Mouse (Mus musculus) midbrain, embryonic 12.5 days (tissue): ENCODE measurements at regions not wholly inside any gene's neighbourhood (a gene's known extent, or its start where the extent isn't known, plus 50 kb on each side); places are given as distances from the start of the nearest gene placed in this dataset.

ENCODE experiments used
- ATAC-seq: fragments of 200-750 bp; cut with Nextera tagmentation; 2 replicates; pipeline ENCODE4 v1.8.0; 2017; ENCODE audit warnings: low read depth, moderate TSS enrichment, moderate library complexity; ENCODE audit not compliant: low FRiP score
- H3K27ac ChIP-seq: fragments of 300-500 bp; sonication (generic); replicated peaks from 2 replicates; pipeline ENCODE4 v1.5.1; 2016; ENCODE audit warnings: mild to moderate bottlenecking
- H3K27me3 ChIP-seq: fragments of 300-500 bp; sonication (generic); 2 replicates; pipeline ENCODE4 v1.6.1; 2016; ENCODE audit warnings: mild to moderate bottlenecking
- H3K36me3 ChIP-seq: fragments of 300-500 bp; sonication (generic); 2 replicates; pipeline ENCODE4 v1.6.1; 2016
- H3K4me1 ChIP-seq: fragments of 300-500 bp; sonication (generic); 2 replicates; pipeline ENCODE4 v1.6.1; 2016
- H3K4me2 ChIP-seq: fragments of 300-500 bp; sonication (generic); replicated peaks from 2 replicates; pipeline ENCODE4 v1.6.1; 2016; ENCODE audit warnings: mild to moderate bottlenecking, moderate library complexity
- H3K4me3 ChIP-seq: fragments of 300-500 bp; sonication (generic); 2 replicates; pipeline ENCODE4 v1.5.1; 2016; ENCODE audit warnings: mild to moderate bottlenecking
- H3K9ac ChIP-seq: fragments of 300-500 bp; sonication (generic); replicated peaks from 2 replicates; pipeline ENCODE4 v1.6.1; 2016; ENCODE audit warnings: mild to moderate bottlenecking, moderate library complexity
- H3K9me3 ChIP-seq: fragments of 300-500 bp; sonication (generic); 2 replicates; pipeline ENCODE4 v1.6.1; 2016; ENCODE audit warnings: mild to moderate bottlenecking
- WGBS: fragments of 180-500 bp; shearing (Covaris S2); methylation state at CpG from one replicate; pipeline ENCODE4 v1.1.7; 2016; 5-methylcytosine and 5-hydroxymethylcytosine counted together

- WGBS: 65% methylated on average over 7 of the region's 7 CpGs
- peaks cover 71% of the 10 kb centered on the region for H3K27me3 ChIP-seq
Measured at GRCm38 (mm10) chr9:47407007-47407670, 122.8 kb upstream of the Cadm1 start.

GRCm38 (mm10) chr9:47408061-47408460, 121.9 kb upstream of the Cadm1 start:
- H3K9me3 ChIP-seq: no peaks in the 10 kb centered on the region
- H3K27me3 ChIP-seq: peaks cover 70% of the 10 kb centered on the region
- no peak overlapping the region for H3K9ac ChIP-seq
- H3K4me2 ChIP-seq: no peak overlapping the region
- WGBS: 18% methylated on average over 4 of the region's 4 CpGs
- no peaks in the 10 kb centered on the region for H3K36me3 ChIP-seq
- ATAC-seq: no peak
- peaks cover 27% of the 10 kb centered on the region for H3K4me1 ChIP-seq
- H3K4me3 ChIP-seq: no peak overlapping the region
- no peak overlapping the region for H3K27ac ChIP-seq

More at GRCm38 (mm10) chr9:47407007-47407670, 122.8 kb upstream of the Cadm1 start:
- Histone ChIP-seq H3K4me1 (peaks cover 29% of the 10 kb centered on the region), H3K4me2 (no peak overlapping the region), H3K4me3 (no peak overlapping the region), H3K9ac (no peak overlapping the region), H3K27ac (no peak overlapping the region), H3K36me3 (no peaks in the 10 kb centered on the region), H3K9me3 (no peaks in the 10 kb centered on the region)
- ATAC-seq: no peak

GRCm38 (mm10) chr9:47409579-47409978, 120.4 kb upstream of the Cadm1 start:
- Histone ChIP-seq H3K27ac (no peak overlapping the region), H3K4me1 (peaks cover 14% of the 10 kb centered on the region), H3K27me3 (peaks cover 64% of the 10 kb centered on the region), H3K36me3 (no peaks in the 10 kb centered on the region), H3K4me3 (no peak overlapping the region), H3K9me3 (no peaks in the 10 kb centered on the region), H3K4me2 (no peak overlapping the region), H3K9ac (no peak overlapping the region)
- WGBS: 93% methylated on average over 6 of the region's 6 CpGs
- ATAC-seq: no peak

GRCm38 (mm10) chr9:47412786-47413185, 117.2 kb upstream of the Cadm1 start:
- no peak overlapping the region for H3K4me2 ChIP-seq
- no peaks in the 10 kb centered on the region for H3K36me3 ChIP-seq
- H3K4me3 ChIP-seq: no peak overlapping the region
- H3K9ac ChIP-seq: no peak overlapping the region
- peaks cover 10% of the 10 kb centered on the region for H3K4me1 ChIP-seq
- peaks cover 63% of the 10 kb centered on the region for H3K27me3 ChIP-seq
- H3K27ac ChIP-seq: no peak overlapping the region
- 77% methylated on average over 2 of the region's 2 CpGs for WGBS
- no peaks in the 10 kb centered on the region for H3K9me3 ChIP-seq
- no peak for ATAC-seq

- Histone ChIP-seq H3K4me2 (no peak overlapping the region), H3K9me3 (no peaks in the 10 kb centered on the region), H3K27me3 (peaks cover 56% of the 10 kb centered on the region), H3K4me3 (no peak overlapping the region), H3K4me1 (peaks cover 12% of the 10 kb centered on the region), H3K36me3 (no peaks in the 10 kb centered on the region), H3K27ac (no peak overlapping the region), H3K9ac (no peak overlapping the region)
- WGBS: 87% methylated on average over 8 of the region's 8 CpGs
- no peak for ATAC-seq
Measured at GRCm38 (mm10) chr9:47414350-47414988, 115.5 kb upstream of the Cadm1 start.

- no peak for ATAC-seq
- WGBS: 47% methylated on average over 9 of the region's 9 CpGs
- no peak overlapping the region for H3K4me2 ChIP-seq
- H3K9ac ChIP-seq: no peak overlapping the region
- H3K27me3 ChIP-seq: peaks cover 16% of the 10 kb centered on the region; the same call in 1 of the 2 replicates
- H3K4me1 ChIP-seq: peaks cover 21% of the 10 kb centered on the region
- H3K4me3 ChIP-seq: no peak overlapping the region
- H3K36me3 ChIP-seq: no peaks in the 10 kb centered on the region
- H3K9me3 ChIP-seq: no peaks in the 10 kb centered on the region
- H3K27ac ChIP-seq: no peak overlapping the region
Measured at GRCm38 (mm10) chr9:47422151-47422599, 107.8 kb upstream of the Cadm1 start.

GRCm38 (mm10) chr9:47422741-47423461, 107.1 kb upstream of the Cadm1 start:
- Histone ChIP-seq H3K4me1 (peaks cover 21% of the 10 kb centered on the region), H3K9me3 (no peaks in the 10 kb centered on the region), H3K27me3 (peaks cover 14% of the 10 kb centered on the region; the same call in 1 of the 2 replicates), H3K27ac (0 out of 2 replicates have a peak overlapping the region, but pooled peaks have one; percentile 20), H3K9ac (no peak overlapping the region), H3K4me3 (no peak overlapping the region), H3K4me2 (no peak overlapping the region), H3K36me3 (no peaks in the 10 kb centered on the region)
- 67% methylated on average over 8 of the region's 8 CpGs for WGBS
- no peak for ATAC-seq

GRCm38 (mm10) chr9:47423462-47423832, 106.5 kb upstream of the Cadm1 start:
- ATAC-seq: no peak
- peaks cover 21% of the 10 kb centered on the region for H3K4me1 ChIP-seq
- no peaks in the 10 kb centered on the region for H3K9me3 ChIP-seq
- peaks cover 14% of the 10 kb centered on the region; the same call in 1 of the 2 replicates for H3K27me3 ChIP-seq
- no peak overlapping the region for H3K9ac ChIP-seq
- WGBS: 83% methylated on average over 3 of the region's 3 CpGs
- no peaks in the 10 kb centered on the region for H3K36me3 ChIP-seq
- H3K4me3 ChIP-seq: no peak overlapping the region
- H3K4me2 ChIP-seq: no peak overlapping the region
- H3K27ac ChIP-seq: no peak overlapping the region

- no peak overlapping the region for H3K9ac ChIP-seq
- H3K27me3 ChIP-seq: peaks cover 14% of the 10 kb centered on the region; the same call in 1 of the 2 replicates
- H3K4me1 ChIP-seq: peaks cover 20% of the 10 kb centered on the region
- H3K4me2 ChIP-seq: no peak overlapping the region
- no peaks in the 10 kb centered on the region for H3K9me3 ChIP-seq
- no peak overlapping the region for H3K27ac ChIP-seq
- 84% methylated on average over 3 of the region's 3 CpGs for WGBS
- no peak for ATAC-seq
- H3K4me3 ChIP-seq: no peak overlapping the region
- H3K36me3 ChIP-seq: no peaks in the 10 kb centered on the region
Measured at GRCm38 (mm10) chr9:47424191-47424590, 105.8 kb upstream of the Cadm1 start.

- Histone ChIP-seq H3K36me3 (no peaks in the 10 kb centered on the region), H3K27me3 (0 out of 2 replicates have a peak, but pooled peaks cover 4% of the 10 kb centered on the region), H3K9ac (no peak overlapping the region), H3K27ac (no peak overlapping the region), H3K4me3 (no peak overlapping the region), H3K4me1 (peaks cover 17% of the 10 kb centered on the region), H3K4me2 (no peak overlapping the region), H3K9me3 (no peaks in the 10 kb centered on the region)
- 94% methylated on average over 5 of the region's 5 CpGs for WGBS
- ATAC-seq: no peak
Measured at GRCm38 (mm10) chr9:47426712-47427111, 103.3 kb upstream of the Cadm1 start.

- H3K9me3 ChIP-seq: no peaks in the 10 kb centered on the region
- H3K4me3 ChIP-seq: no peak overlapping the region
- H3K27me3 ChIP-seq: no peaks in the 10 kb centered on the region
- no peak overlapping the region for H3K27ac ChIP-seq
- ATAC-seq: no peak
- H3K9ac ChIP-seq: no peak overlapping the region
- H3K4me1 ChIP-seq: no peaks in the 10 kb centered on the region; the same call in 1 of the 2 replicates
- H3K4me2 ChIP-seq: no peak overlapping the region
- H3K36me3 ChIP-seq: no peaks in the 10 kb centered on the region
- 83% methylated on average over 8 of the region's 8 CpGs for WGBS
Measured at GRCm38 (mm10) chr9:47428710-47429341, 101.1 kb upstream of the Cadm1 start.

- no peaks in the 10 kb centered on the region for H3K36me3 ChIP-seq
- no peaks in the 10 kb centered on the region for H3K9me3 ChIP-seq
- no peak overlapping the region for H3K4me2 ChIP-seq
- H3K4me3 ChIP-seq: no peak overlapping the region
- ATAC-seq: no peak
- WGBS: no CpG with 5 or more reads among the region's 1 CpGs
- H3K4me1 ChIP-seq: no peaks in the 10 kb centered on the region
- H3K27ac ChIP-seq: no peak overlapping the region
- H3K27me3 ChIP-seq: no peaks in the 10 kb centered on the region
- no peak overlapping the region for H3K9ac ChIP-seq
Measured at GRCm38 (mm10) chr9:47429691-47430090, 100.3 kb upstream of the Cadm1 start.
